Mouse (Mus musculus) lung, postnatal 0 days (tissue): ENCODE measurements around the gene Slitrk3.

ENCODE experiments used
- CTCF ChIP-seq: IDR thresholded peaks from 2 replicates; pipeline ENCODE4 v1.5.1; 2016; ENCODE audit warnings: antibody characterized with exemption, mild to moderate bottlenecking
- EP300 ChIP-seq: IDR thresholded peaks from 2 replicates; pipeline ENCODE4 v1.6.1; 2016; ENCODE audit warnings: antibody characterized with exemption, mild to moderate bottlenecking, control low read depth

DNA sequence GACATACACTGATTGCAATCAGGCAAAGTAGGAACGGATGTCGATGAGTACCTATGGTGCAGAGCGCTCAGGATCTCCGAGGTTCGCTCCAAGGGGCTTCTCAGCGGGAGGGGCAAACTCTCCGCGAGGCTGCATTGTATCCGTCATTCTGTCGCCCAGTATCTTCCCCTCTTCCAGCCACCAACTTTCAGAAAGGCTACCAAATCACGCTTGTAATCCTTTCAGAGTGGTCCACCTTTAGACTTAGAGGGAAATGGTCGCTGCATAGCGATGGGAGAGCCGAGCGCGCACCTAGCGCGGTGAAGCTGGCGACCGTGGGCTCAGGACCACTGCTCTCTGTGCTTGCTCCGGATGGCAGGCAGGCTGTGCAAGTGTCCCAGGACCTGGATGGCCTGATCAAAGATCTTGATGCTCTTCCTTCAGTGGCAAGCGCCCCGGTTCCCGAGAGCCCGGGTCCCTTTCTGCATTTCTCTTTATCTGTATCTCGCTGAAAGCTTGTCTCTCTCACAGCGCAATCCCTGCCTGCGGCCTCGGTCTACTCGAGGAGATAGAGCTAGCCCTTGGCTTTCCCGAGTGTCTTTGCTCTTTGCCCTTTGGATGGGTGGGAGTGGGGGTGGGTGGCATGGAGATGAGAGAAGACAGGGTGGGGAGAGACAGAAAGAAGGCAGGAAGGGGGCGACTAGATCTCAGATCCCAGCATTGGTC lies 959 bp downstream of the Slitrk3 start:
- TF ChIP-seq CTCF (no peak), EP300 (no peak)
